Mouse (Mus musculus) CH12.LX (cell line): ENCODE data around the gene Cth. TPM values are rescaled to one million over a fixed set of nuclear protein-coding genes. Genes with fewer than 3 reads are reported as not detected.

Experiments used
- DNase-seq: peaks from one replicate; pipeline ENCODE4 v3.0.0-alpha.2; 2013; ENCODE audit errors: extremely low read depth
- H3K27ac ChIP-seq: 2 replicates; pipeline ENCODE4 v1.5.1; 2012; ENCODE audit warnings: low read depth, mild to moderate bottlenecking, control low read depth, moderate library complexity; ENCODE audit not compliant: insufficient read depth
- H3K27me3 ChIP-seq: replicated peaks from 2 replicates; pipeline ENCODE3; 2012; ENCODE audit warnings: inconsistent platforms
- H3K36me3 ChIP-seq, 2 experiments: replicated peaks in 1 of 2; 2 replicates each; pipeline versions ENCODE3 to v1.6.1; 2012; ENCODE audit warnings: inconsistent platforms in 1 of 2, low read length in 1 of 2, mild to moderate bottlenecking in 1 of 2, mixed read lengths in 1 of 2, moderate library complexity in 1 of 2; ENCODE audit not compliant: control insufficient read depth in 1 of 2, insufficient read depth in 1 of 2
- H3K4me1 ChIP-seq, 2 experiments: 2 replicates each; pipeline ENCODE4 v1.6.1; 2012; ENCODE audit warnings: inconsistent platforms in 1 of 2, moderate library complexity in 1 of 2; ENCODE audit not compliant: insufficient read depth in 2 of 2, control insufficient read depth in 1 of 2
- H3K4me2 ChIP-seq: 2 replicates; pipeline ENCODE4 v1.6.1; 2012; ENCODE audit warnings: low read depth, mild to moderate bottlenecking, control low read depth; ENCODE audit not compliant: poor library complexity, insufficient read depth, severe bottlenecking
- H3K4me3 ChIP-seq, 3 experiments: fragments of 150-350 bp in 1 of 3; sonication (generic) in 1 of 3; replicated peaks in 1 of 3; 2 replicates each; pipeline versions ENCODE3 to v1.5.1; 2011 to 2012; ENCODE audit warnings: low read depth in 2 of 3, low read length in 2 of 3, mild to moderate bottlenecking in 2 of 3, moderate library complexity in 2 of 3, control low read depth in 1 of 3, improper control_type of control experiment in 1 of 3, inconsistent platforms in 1 of 3, mixed read lengths in 1 of 3; ENCODE audit not compliant: poor library complexity in 1 of 3
- H3K79me2 ChIP-seq: replicated peaks from 2 replicates; pipeline ENCODE4 v1.6.1; 2012; ENCODE audit warnings: mild to moderate bottlenecking, moderate library complexity; ENCODE audit not compliant: control insufficient read depth, poor library complexity, insufficient read depth, severe bottlenecking; ENCODE audit errors: extremely low read depth
- H3K9ac ChIP-seq: 2 replicates; pipeline ENCODE4 v1.6.1; 2012; ENCODE audit warnings: low read depth, mild to moderate bottlenecking, control low read depth, moderate library complexity; ENCODE audit not compliant: insufficient read depth
- H3K9me3 ChIP-seq: replicated peaks from 2 replicates; pipeline ENCODE3; 2012; ENCODE audit warnings: low read length, inconsistent platforms, mixed read lengths
- CHD1 ChIP-seq: IDR thresholded peaks from 2 replicates; pipeline ENCODE4 v1.6.1; 2012; ENCODE audit warnings: low read depth, low read length, improper control_type of control experiment, inconsistent platforms
- CHD2 ChIP-seq: IDR thresholded peaks from 2 replicates; pipeline ENCODE4 v1.6.1; 2011; ENCODE audit warnings: low read length, improper control_type of control experiment
- CTCF ChIP-seq, 2 experiments: IDR thresholded peaks in 1 of 2; conservative IDR thresholded peaks in 1 of 2; 2 replicates each; pipeline ENCODE4 v1.5.1; 2011 to 2012; ENCODE audit warnings: low read depth in 2 of 2, low read length in 2 of 2, improper control_type of control experiment in 1 of 2, inconsistent platforms in 1 of 2, mild to moderate bottlenecking in 1 of 2, moderate library complexity in 1 of 2
- E2F4 ChIP-seq: IDR thresholded peaks from 2 replicates; pipeline ENCODE4 v1.6.1; 2011; ENCODE audit warnings: low read depth, low read length, improper control_type of control experiment; ENCODE audit not compliant: insufficient replicate concordance
- ELF1 ChIP-seq: IDR thresholded peaks from 2 replicates; pipeline ENCODE4 v1.6.1; 2014; ENCODE audit warnings: low read depth, mild to moderate bottlenecking, inconsistent platforms, low read length, improper control_type of control experiment
- EP300 ChIP-seq: IDR thresholded peaks from 2 replicates; pipeline ENCODE4 v1.6.1; 2011; ENCODE audit warnings: low read length, improper control_type of control experiment
- ETS1 ChIP-seq: conservative IDR thresholded peaks from 2 replicates; pipeline ENCODE4 v1.6.1; 2012; ENCODE audit warnings: low read depth, mild to moderate bottlenecking, inconsistent platforms, low read length, improper control_type of control experiment, moderate library complexity
- IRF4 ChIP-seq: IDR thresholded peaks from 2 replicates; pipeline ENCODE4 v1.6.1; 2014; ENCODE audit warnings: low read depth, mild to moderate bottlenecking, inconsistent platforms, low read length, improper control_type of control experiment
- JUND ChIP-seq: conservative IDR thresholded peaks from 2 replicates; pipeline ENCODE4 v1.6.1; 2011; ENCODE audit warnings: low read depth, low read length, improper control_type of control experiment
- KAT2A ChIP-seq: IDR thresholded peaks from 2 replicates; pipeline ENCODE4 v1.6.1; 2012; ENCODE audit warnings: low read length, improper control_type of control experiment, inconsistent platforms; ENCODE audit not compliant: insufficient replicate concordance
- MAFK ChIP-seq: IDR thresholded peaks from 2 replicates; pipeline ENCODE4 v1.6.1; 2011; ENCODE audit warnings: low read length, improper control_type of control experiment; ENCODE audit not compliant: insufficient replicate concordance
- MAX ChIP-seq: IDR thresholded peaks from 2 replicates; pipeline ENCODE4 v1.6.1; 2011; ENCODE audit warnings: low read length, improper control_type of control experiment
- MEF2A ChIP-seq: IDR thresholded peaks from 2 replicates; pipeline ENCODE4 v1.6.1; 2014; ENCODE audit warnings: low read depth, mild to moderate bottlenecking, inconsistent platforms, low read length, improper control_type of control experiment, borderline replicate concordance
- MXI1 ChIP-seq: IDR thresholded peaks from 2 replicates; pipeline ENCODE4 v1.6.1; 2011; ENCODE audit warnings: mild to moderate bottlenecking, low read depth, low read length, improper control_type of control experiment
- MYC ChIP-seq: IDR thresholded peaks from 2 replicates; pipeline ENCODE4 v1.6.1; 2011; ENCODE audit warnings: low read depth, mild to moderate bottlenecking, improper control_type of control experiment, low read length
- NELFE ChIP-seq: IDR thresholded peaks from 2 replicates; pipeline ENCODE4 v1.6.1; 2011; ENCODE audit warnings: low read depth, low read length, improper control_type of control experiment
- NRF1 ChIP-seq: IDR thresholded peaks from 2 replicates; pipeline ENCODE4 v1.6.1; 2014; ENCODE audit warnings: low read depth, mild to moderate bottlenecking, inconsistent platforms, low read length, improper control_type of control experiment, moderate library complexity
- PAX5 ChIP-seq: IDR thresholded peaks from 2 replicates; pipeline ENCODE4 v1.6.1; 2012; ENCODE audit warnings: low read length, inconsistent platforms, mixed read lengths
- POLR2A ChIP-seq: IDR thresholded peaks from 2 replicates; pipeline ENCODE4 v1.6.1; 2011; ENCODE audit warnings: low read depth, mild to moderate bottlenecking, improper control_type of control experiment, low read length
- RAD21 ChIP-seq: IDR thresholded peaks from 2 replicates; pipeline ENCODE4 v1.6.1; 2011; ENCODE audit warnings: low read depth, mild to moderate bottlenecking, low read length, improper control_type of control experiment, moderate library complexity
- SMC3 ChIP-seq: IDR thresholded peaks from 2 replicates; pipeline ENCODE4 v1.6.1; 2011; ENCODE audit warnings: low read depth, low read length, improper control_type of control experiment
- TCF12 ChIP-seq: IDR thresholded peaks from 2 replicates; pipeline ENCODE4 v1.6.1; 2014; ENCODE audit warnings: low read depth, mild to moderate bottlenecking, inconsistent platforms, low read length, improper control_type of control experiment
- UBTF ChIP-seq: IDR thresholded peaks from 2 replicates; pipeline ENCODE4 v1.6.1; 2012; ENCODE audit warnings: low read depth, mild to moderate bottlenecking, inconsistent platforms, low read length, improper control_type of control experiment, moderate library complexity
- USF2 ChIP-seq: conservative IDR thresholded peaks from 2 replicates; pipeline ENCODE4 v1.6.1; 2011; ENCODE audit warnings: low read depth, low read length, improper control_type of control experiment
- ZC3H11A ChIP-seq: IDR thresholded peaks from 2 replicates; pipeline ENCODE4 v1.6.1; 2012; ENCODE audit warnings: low read depth, mild to moderate bottlenecking, inconsistent platforms, low read length, improper control_type of control experiment
- ZNF384 ChIP-seq: IDR thresholded peaks from 2 replicates; pipeline ENCODE4 v1.6.1; 2012; ENCODE audit warnings: low read depth, low read length, improper control_type of control experiment, inconsistent platforms
- dilution Hi-C: fragments of 300-500 bp; cut with MboI; formaldehyde crosslinking; loops from 2 replicates; pipeline ENCODE4 v1.14.3; 2020; ENCODE audit warnings: low sequenced_read_pairs; ENCODE audit not compliant: extremely low pct_unique_long_range_greater_than_20kb, extremely low pct_ligation_motif_present
- in situ Hi-C: fragments of 300-500 bp; cut with MboI; formaldehyde crosslinking; loops from 3 replicates; pipeline ENCODE4 v1.14.3; 2019; ENCODE audit warnings: low sequenced_read_pairs, low pct_ligation_motif_present, low pct_unique_long_range_greater_than_20kb, mixed read lengths
- polyA plus RNA-seq: library from polyadenylated mRNA; unstranded; fragments of >175 nt; gene quantifications from 2 replicates; pipeline ENCODE4 v1.2.1, GENCODE M21; 2012; ENCODE audit warnings: low read depth; ENCODE audit not compliant: insufficient read length
- total RNA-seq, 2 experiments: library from RNA; depleted of rRNA; stranded (reverse); fragments of 300-350 nt in 1 of 2; fragments of >200 nt in 1 of 2; gene quantifications; 2 replicates each; pipeline ENCODE4 v1.2.3; 2012 to 2014

The Cth gene
- total and polyA plus RNA-seq, 3 experiments, result 187 to 637 (median 370) TPM

DNA sequence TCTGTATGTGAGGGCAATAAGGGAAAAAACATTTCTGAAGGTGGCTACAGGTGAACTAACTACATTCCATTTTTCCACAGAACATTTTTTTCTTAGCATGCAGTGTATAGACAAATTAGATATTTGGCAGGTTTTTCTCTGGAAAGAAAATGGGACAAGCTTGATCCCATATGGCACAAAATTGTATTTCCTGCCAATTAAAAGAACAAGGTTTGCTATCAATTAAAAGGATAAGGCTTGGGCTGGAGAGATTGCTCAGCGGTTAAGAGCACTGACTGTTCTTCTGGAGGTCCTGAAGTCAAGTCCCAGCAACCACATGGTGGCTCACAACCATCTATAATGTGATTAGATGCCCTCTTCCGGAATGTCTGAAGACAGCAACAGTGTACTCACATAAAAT lies 30.6 kb upstream of the Cth start:
- DNase-seq, result no peak
- peaks cover 2% of the 10 kb centered on the region for H3K9me3 ChIP-seq
- H3K9ac ChIP-seq, result no peak overlapping the region
- no peak overlapping the region for H3K4me3 ChIP-seq
- no peak overlapping the region for H3K4me2 ChIP-seq
- H3K79me2 ChIP-seq, result peaks cover 67% of the 10 kb centered on the region
- H3K27me3 ChIP-seq, result no peaks in the 10 kb centered on the region
- H3K36me3 ChIP-seq, result peaks cover 5 to 64% of the 10 kb centered on the region in 2 experiments
- in situ Hi-C loops (no loop called here), dilution Hi-C loops (no loop called here)
- TF ChIP-seq RAD21 (no peak), CHD1 (no peak), EP300 (no peak), CHD2 (no peak), MAX (no peak), JUND (no peak), TCF12 (no peak), MAFK (no peak), ZC3H11A (no peak), NRF1 (no peak), E2F4 (no peak), CTCF (conservative IDR thresholded peaks at IDR 0.05 in 1 of 2, IDR thresholded peaks at IDR 0.05 in 1 of 2; ENCODE audit: low read depth in 2 of 2, low read length in 2 of 2) (no peak), SMC3 (no peak), UBTF (no peak), NELFE (no peak), ELF1 (no peak), KAT2A (no peak), ZNF384 (no peak), ETS1 (no peak), MEF2A (no peak)
- H3K27ac ChIP-seq, result no peak overlapping the region
- peaks cover 0 to 19% of the 10 kb centered on the region in 2 experiments; a peak in 2 of 4 replicates for H3K4me1 ChIP-seq

DNA sequence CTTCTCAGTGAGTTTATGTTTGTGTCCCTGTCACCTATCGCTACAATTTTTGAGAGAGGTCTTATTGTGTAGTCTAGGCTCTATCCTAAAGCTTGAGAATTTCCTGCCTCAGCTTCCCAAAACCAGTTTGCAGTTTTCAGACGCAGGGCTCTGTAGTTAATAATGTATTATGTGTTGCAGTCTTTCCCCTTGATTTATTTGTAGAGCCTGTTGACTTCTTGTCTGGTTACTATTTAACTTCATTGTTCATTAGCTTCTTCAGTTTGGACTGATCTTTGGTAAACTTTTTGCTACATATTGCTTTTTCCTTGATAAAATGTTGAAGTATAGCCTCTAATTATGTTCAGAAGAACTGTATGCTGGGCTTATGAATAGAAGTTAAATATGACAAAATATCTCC lies 27.8 kb upstream of the Cth start:
- TF ChIP-seq POLR2A (no peak), IRF4 (no peak), USF2 (no peak), KAT2A (no peak), MYC (no peak), PAX5 (no peak), CHD2 (no peak), ELF1 (no peak), MAX (no peak), MXI1 (no peak), NELFE (no peak)
- no peak overlapping the region for H3K4me2 ChIP-seq
- in situ Hi-C loops (no loop called here), dilution Hi-C loops (no loop called here)
- H3K27ac ChIP-seq, result no peak overlapping the region
- no peaks in the 10 kb centered on the region for H3K27me3 ChIP-seq
- no peaks in the 10 kb centered on the region for H3K9me3 ChIP-seq
- H3K4me1 ChIP-seq, result peaks cover 2 to 34% of the 10 kb centered on the region in 2 experiments; a peak in 3 of 4 replicates
- DNase-seq, result no peak
- no peak overlapping the region for H3K9ac ChIP-seq
- peaks cover 75% of the 10 kb centered on the region for H3K79me2 ChIP-seq
- H3K4me3 ChIP-seq, result no peak overlapping the region
- H3K36me3 ChIP-seq, result peaks cover 2 to 45% of the 10 kb centered on the region in 2 experiments
